Mouse (Mus musculus) MEL (cell line): Measurements from ENCODE around the gene Psmb10. TPM values are rescaled to one million over a fixed set of nuclear protein-coding genes. Genes with fewer than 3 reads are reported as not detected.
A peak's percentile ranks its signal among the peaks of the same experiment; 100 is the strongest.

Experiments used
- DNase-seq: peaks from one replicate; pipeline ENCODE4 v3.0.0; 2011; ENCODE audit warnings: low read depth, low spot score
- H3K27ac ChIP-seq: 2 replicates; pipeline ENCODE4 v1.5.1; 2012; ENCODE audit warnings: low read depth, mild to moderate bottlenecking, control low read depth, low read length, moderate library complexity; ENCODE audit not compliant: control insufficient read depth
- H3K27me3 ChIP-seq, 2 experiments: fragments of 150-350 bp in 1 of 2; sonication (generic) in 1 of 2; 2 replicates each; pipeline ENCODE4 v1.6.1; 2012; ENCODE audit warnings: low read length in 2 of 2, mild to moderate bottlenecking in 2 of 2, improper control_type of control experiment in 1 of 2, moderate library complexity in 1 of 2; ENCODE audit not compliant: insufficient read depth in 2 of 2, control insufficient read depth in 1 of 2
- H3K36me3 ChIP-seq, 2 experiments: 2 replicates each; pipeline ENCODE4 v1.6.1; 2012 to 2014; ENCODE audit warnings: low read length in 2 of 2, improper control_type of control experiment in 1 of 2, inconsistent platforms in 1 of 2, mild to moderate bottlenecking in 1 of 2; ENCODE audit not compliant: insufficient read depth in 2 of 2, control insufficient read depth in 1 of 2
- H3K4me1 ChIP-seq, 2 experiments: fragments of 150-350 bp in 1 of 2; sonication (generic) in 1 of 2; 2 replicates each; pipeline ENCODE4 v1.6.1; 2012; ENCODE audit warnings: low read length in 2 of 2, improper control_type of control experiment in 1 of 2, mild to moderate bottlenecking in 1 of 2; ENCODE audit not compliant: insufficient read depth in 2 of 2, control insufficient read depth in 1 of 2
- H3K4me3 ChIP-seq, 2 experiments: fragments of 150-350 bp in 1 of 2; sonication (generic) in 1 of 2; 2 replicates each; pipeline ENCODE4 v1.5.1; 2012; ENCODE audit warnings: low read depth in 2 of 2, low read length in 2 of 2, mild to moderate bottlenecking in 2 of 2, moderate library complexity in 2 of 2, control low read depth in 1 of 2, improper control_type of control experiment in 1 of 2; ENCODE audit not compliant: control insufficient read depth in 1 of 2, insufficient read depth in 1 of 2
- H3K79me2 ChIP-seq: 2 replicates; pipeline ENCODE4 v1.6.1; 2012; ENCODE audit warnings: mild to moderate bottlenecking, low read length, moderate library complexity; ENCODE audit not compliant: control insufficient read depth, poor library complexity, insufficient read depth
- H3K9ac ChIP-seq: 2 replicates; pipeline ENCODE4 v1.6.1; 2012; ENCODE audit warnings: low read depth, mild to moderate bottlenecking, control low read depth, low read length, moderate library complexity; ENCODE audit not compliant: control insufficient read depth, poor library complexity, severe bottlenecking
- H3K9me3 ChIP-seq: fragments of 150-350 bp; sonication (generic); replicated peaks from 2 replicates; pipeline ENCODE4 v1.6.1; 2012; ENCODE audit warnings: mild to moderate bottlenecking, low read length, improper control_type of control experiment, moderate library complexity; ENCODE audit not compliant: insufficient read depth
- BHLHE40 ChIP-seq: IDR thresholded peaks from 2 replicates; pipeline ENCODE4 v1.6.1; 2012; ENCODE audit warnings: low read depth, mild to moderate bottlenecking, inconsistent platforms, low read length, improper control_type of control experiment, borderline replicate concordance
- CHD1 ChIP-seq: IDR thresholded peaks from 2 replicates; pipeline ENCODE4 v1.6.1; 2012; ENCODE audit warnings: low read depth, mild to moderate bottlenecking, inconsistent platforms, low read length, improper control_type of control experiment
- CHD2 ChIP-seq: IDR thresholded peaks from 2 replicates; pipeline ENCODE4 v1.6.1; 2011; ENCODE audit warnings: low read length, improper control_type of control experiment
- CTCF ChIP-seq, 3 experiments: IDR thresholded peaks in 2 of 3; conservative IDR thresholded peaks in 1 of 3; 2 replicates each; pipeline ENCODE4 v1.5.1; 2011 to 2012; ENCODE audit warnings: low read length in 3 of 3, low read depth in 2 of 3, mild to moderate bottlenecking in 2 of 3, improper control_type of control experiment in 1 of 3, inconsistent platforms in 1 of 3, mixed read lengths in 1 of 3, moderate library complexity in 1 of 3; ENCODE audit not compliant: control insufficient read depth in 1 of 3, insufficient read depth in 1 of 3, poor library complexity in 1 of 3, severe bottlenecking in 1 of 3
- E2F4 ChIP-seq: IDR thresholded peaks from 2 replicates; pipeline ENCODE4 v1.6.1; 2011; ENCODE audit warnings: low read depth, low read length, improper control_type of control experiment, borderline replicate concordance
- ELF1 ChIP-seq: IDR thresholded peaks from 2 replicates; pipeline ENCODE4 v1.6.1; 2014; ENCODE audit warnings: low read depth, mild to moderate bottlenecking, inconsistent platforms, low read length, improper control_type of control experiment, moderate library complexity
- EP300 ChIP-seq, 2 experiments: IDR thresholded peaks; 2 replicates each; pipeline ENCODE4 v1.6.1; 2011; ENCODE audit warnings: improper control_type of control experiment in 2 of 2, low read length in 2 of 2, low read depth in 1 of 2, mild to moderate bottlenecking in 1 of 2
- ETS1 ChIP-seq: IDR thresholded peaks from 2 replicates; pipeline ENCODE4 v1.6.1; 2012; ENCODE audit warnings: low read depth, mild to moderate bottlenecking, inconsistent platforms, low read length, improper control_type of control experiment, moderate library complexity
- GABPA ChIP-seq: IDR thresholded peaks from 2 replicates; pipeline ENCODE4 v1.6.1; 2012; ENCODE audit warnings: low read depth, mild to moderate bottlenecking, inconsistent platforms, low read length, improper control_type of control experiment, moderate library complexity
- GATA1 ChIP-seq: IDR thresholded peaks from 2 replicates; pipeline ENCODE4 v1.6.1; 2011; ENCODE audit warnings: low read depth, low read length, improper control_type of control experiment
- HCFC1 ChIP-seq: IDR thresholded peaks from 2 replicates; pipeline ENCODE4 v1.6.1; 2012; ENCODE audit warnings: low read depth, mild to moderate bottlenecking, inconsistent platforms, low read length, improper control_type of control experiment, moderate library complexity
- JUND ChIP-seq: IDR thresholded peaks from 2 replicates; pipeline ENCODE4 v1.6.1; 2011; ENCODE audit warnings: low read depth, mild to moderate bottlenecking, improper control_type of control experiment, low read length
- KAT2A ChIP-seq: conservative IDR thresholded peaks from 2 replicates; pipeline ENCODE4 v1.6.1; 2012; ENCODE audit warnings: low read depth, low read length, improper control_type of control experiment, inconsistent platforms
- MAFK ChIP-seq: IDR thresholded peaks from 2 replicates; pipeline ENCODE4 v1.6.1; 2011; ENCODE audit warnings: low read depth, mild to moderate bottlenecking, low read length, improper control_type of control experiment, borderline replicate concordance
- MAX ChIP-seq: IDR thresholded peaks from 2 replicates; pipeline ENCODE4 v1.6.1; 2011; ENCODE audit warnings: low read length, improper control_type of control experiment
- MAZ ChIP-seq: IDR thresholded peaks from 2 replicates; pipeline ENCODE4 v1.6.1; 2012; ENCODE audit warnings: low read depth, mild to moderate bottlenecking, inconsistent platforms, low read length, improper control_type of control experiment
- MEF2A ChIP-seq: IDR thresholded peaks from 2 replicates; pipeline ENCODE4 v1.6.1; 2014; ENCODE audit warnings: low read depth, mild to moderate bottlenecking, inconsistent platforms, low read length, improper control_type of control experiment; ENCODE audit not compliant: poor library complexity, insufficient replicate concordance, severe bottlenecking; ENCODE audit errors: extremely low read depth
- MXI1 ChIP-seq: IDR thresholded peaks from 2 replicates; pipeline ENCODE4 v1.6.1; 2011; ENCODE audit warnings: mild to moderate bottlenecking, low read depth, low read length, improper control_type of control experiment
- MYB ChIP-seq: IDR thresholded peaks from 2 replicates; pipeline ENCODE4 v1.6.1; 2011; ENCODE audit warnings: mild to moderate bottlenecking, low read depth, low read length, improper control_type of control experiment
- MYC ChIP-seq: IDR thresholded peaks from 2 replicates; pipeline ENCODE4 v1.6.1; 2011; ENCODE audit warnings: low read depth, mild to moderate bottlenecking, low read length, improper control_type of control experiment, moderate library complexity
- NRF1 ChIP-seq: IDR thresholded peaks from 2 replicates; pipeline ENCODE4 v1.6.1; 2014; ENCODE audit warnings: low read depth, mild to moderate bottlenecking, inconsistent platforms, low read length, improper control_type of control experiment, moderate library complexity; ENCODE audit not compliant: poor library complexity, insufficient read depth, severe bottlenecking
- POLR2A ChIP-seq, 2 experiments: IDR thresholded peaks; 2 replicates each; pipeline ENCODE4 v1.6.1; 2011 to 2012; ENCODE audit warnings: low read length in 2 of 2, mild to moderate bottlenecking in 2 of 2, control low read depth in 1 of 2, improper control_type of control experiment in 1 of 2, low read depth in 1 of 2, moderate library complexity in 1 of 2; ENCODE audit not compliant: control insufficient read depth in 1 of 2, insufficient read depth in 1 of 2, poor library complexity in 1 of 2
- POLR2AphosphoS2 ChIP-seq: IDR thresholded peaks from 2 replicates; pipeline ENCODE4 v1.6.1; 2011; ENCODE audit warnings: low read length, improper control_type of control experiment
- POLR2AphosphoS5 ChIP-seq: IDR thresholded peaks from 2 replicates; pipeline ENCODE4 v1.6.1; 2012; ENCODE audit warnings: low read depth, borderline replicate concordance, mild to moderate bottlenecking, inconsistent platforms, low read length, moderate library complexity, mixed read lengths
- RAD21 ChIP-seq: IDR thresholded peaks from 2 replicates; pipeline ENCODE4 v1.6.1; 2011; ENCODE audit warnings: mild to moderate bottlenecking, low read depth, low read length, improper control_type of control experiment
- SIN3A ChIP-seq: IDR thresholded peaks from 2 replicates; pipeline ENCODE4 v1.6.1; 2012; ENCODE audit warnings: low read length, improper control_type of control experiment, inconsistent platforms
- SMC3 ChIP-seq: IDR thresholded peaks from 2 replicates; pipeline ENCODE4 v1.6.1; 2011; ENCODE audit warnings: low read depth, low read length, improper control_type of control experiment
- TAL1 ChIP-seq: IDR thresholded peaks from 2 replicates; pipeline ENCODE4 v1.6.1; 2012; ENCODE audit warnings: mild to moderate bottlenecking, inconsistent platforms, low read length, moderate library complexity, mixed read lengths
- TCF12 ChIP-seq: IDR thresholded peaks from 2 replicates; pipeline ENCODE4 v1.6.1; 2014; ENCODE audit warnings: low read depth, mild to moderate bottlenecking, inconsistent platforms, low read length, improper control_type of control experiment, moderate library complexity
- UBTF ChIP-seq: IDR thresholded peaks from 2 replicates; pipeline ENCODE4 v1.6.1; 2012; ENCODE audit warnings: low read depth, mild to moderate bottlenecking, inconsistent platforms, low read length, improper control_type of control experiment, moderate library complexity, borderline replicate concordance; ENCODE audit not compliant: insufficient read depth
- USF1 ChIP-seq: IDR thresholded peaks from 2 replicates; pipeline ENCODE4 v1.6.1; 2014; ENCODE audit warnings: low read depth, mild to moderate bottlenecking, inconsistent platforms, low read length, improper control_type of control experiment, moderate library complexity
- USF2 ChIP-seq, 2 experiments: IDR thresholded peaks; 2 replicates each; pipeline ENCODE4 v1.6.1; 2011 to 2012; ENCODE audit warnings: improper control_type of control experiment in 2 of 2, low read length in 2 of 2, borderline replicate concordance in 1 of 2, inconsistent platforms in 1 of 2, low read depth in 1 of 2, mild to moderate bottlenecking in 1 of 2; ENCODE audit not compliant: insufficient read depth in 1 of 2
- ZC3H11A ChIP-seq: IDR thresholded peaks from 2 replicates; pipeline ENCODE4 v1.6.1; 2012; ENCODE audit warnings: low read depth, mild to moderate bottlenecking, inconsistent platforms, low read length, improper control_type of control experiment
- ZKSCAN1 ChIP-seq: IDR thresholded peaks from 2 replicates; pipeline ENCODE4 v1.6.1; 2012; ENCODE audit warnings: low read depth, mild to moderate bottlenecking, inconsistent platforms, low read length, improper control_type of control experiment, moderate library complexity
- ZMIZ1 ChIP-seq: IDR thresholded peaks from 2 replicates; pipeline ENCODE4 v1.6.1; 2012; ENCODE audit warnings: low read depth, mild to moderate bottlenecking, inconsistent platforms, low read length, improper control_type of control experiment, moderate library complexity
- polyA plus RNA-seq, 2 experiments: library from polyadenylated mRNA; stranded (reverse) in 1 of 2; unstranded in 1 of 2; fragments of >175 nt in 1 of 2; fragments of >200 nt in 1 of 2; gene quantifications; 2 replicates each; pipeline versions ENCODE4 v1.2.1 to v1.2.4; 2012; ENCODE audit warnings: low replicate concordance in 2 of 2, low read depth in 1 of 2; ENCODE audit not compliant: insufficient read length in 2 of 2, insufficient read depth in 1 of 2, missing spikeins in 1 of 2
- total RNA-seq: library from RNA; depleted of rRNA; stranded (reverse); fragments of 300-350 nt; gene quantifications from 2 replicates; pipeline ENCODE4 v1.2.3, GENCODE M21; 2012

Psmb10 gene
- total and polyA plus RNA-seq, 3 experiments: 193 to 275 TPM; not detected in 1

DNA sequence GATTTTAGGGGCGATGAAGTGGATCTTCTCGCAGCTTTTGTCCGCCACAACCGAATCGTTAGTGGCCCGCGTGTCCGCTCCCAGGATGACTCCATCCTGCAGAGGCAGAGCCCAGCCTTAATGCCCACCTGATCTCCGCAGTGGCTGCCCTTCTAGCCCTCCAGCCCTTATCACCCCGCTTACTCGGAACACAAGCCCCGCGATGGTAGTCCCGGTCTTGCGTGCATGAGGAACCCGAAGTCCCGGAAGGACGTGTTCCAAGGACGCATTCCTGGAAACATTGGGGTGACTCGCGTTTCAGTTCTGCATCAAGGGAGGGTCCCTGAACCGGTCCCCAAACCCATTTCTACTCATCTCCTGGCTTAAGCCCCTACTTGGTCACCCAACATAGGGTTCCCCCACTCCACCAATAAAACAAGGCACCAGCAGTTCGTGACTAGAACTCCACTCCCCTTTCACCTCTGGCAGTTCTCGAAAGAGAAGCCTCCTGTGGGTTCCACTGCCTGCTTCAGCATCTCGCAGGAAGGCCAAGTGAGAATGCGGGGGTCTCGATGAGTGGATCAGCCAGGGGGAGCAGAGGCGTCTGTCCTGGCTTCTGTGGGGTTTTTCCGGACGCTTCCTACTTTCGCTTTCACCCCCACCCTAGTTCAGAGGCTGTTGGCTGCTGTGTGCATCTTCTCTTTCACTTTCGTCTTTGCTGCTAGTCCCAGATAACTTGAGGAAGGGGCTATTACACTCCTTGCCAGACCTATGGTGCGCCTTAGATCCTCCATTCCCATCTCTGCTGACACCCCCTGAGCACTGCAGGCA, 543 bp downstream of the Psmb10 start:
- H3K9ac ChIP-seq: peak overlapping the region; percentile 91
- H3K36me3 ChIP-seq: peaks cover 0 to 13% of the 10 kb centered on the region in 2 experiments; a peak in 2 of 4 replicates
- peak overlapping the region; percentile 85 for H3K27ac ChIP-seq
- H3K27me3 ChIP-seq: no peaks in the 10 kb centered on the region
- peaks cover 10% of the 10 kb centered on the region for H3K79me2 ChIP-seq
- DNase-seq: peak; percentile 79
- H3K4me3 ChIP-seq: peak overlapping the region; percentile 67 to 85
- no peaks in the 10 kb centered on the region for H3K9me3 ChIP-seq
- peaks cover 4 to 14% of the 10 kb centered on the region in 2 experiments; a peak in 3 of 4 replicates for H3K4me1 ChIP-seq
- TF ChIP-seq GATA1 (no peak), ZC3H11A (no peak), EP300 (IDR thresholded peaks at IDR 0.05; ENCODE audit: low read depth in 1 of 2, low read length in 2 of 2) (no peak), CHD1 (no peak; the same call in 1 of the 2 replicates), MXI1 (no peak), ELF1 (0 out of 2 replicates have a peak, but pooled peaks have one; percentile 21), ZMIZ1 (no peak; the same call in 1 of the 2 replicates), BHLHE40 (no peak), MAZ (no peak), GABPA (no peak), CHD2 (no peak), SIN3A (no peak; the same call in 1 of the 2 replicates), ZKSCAN1 (no peak), SMC3 (0 out of 2 replicates have a peak, but pooled peaks have one; percentile 1), POLR2AphosphoS5 (no peak), UBTF (peak; percentile 70; the same call in 1 of the 2 replicates), TCF12 (no peak), MEF2A (no peak), MAFK (no peak), POLR2AphosphoS2 (no peak), USF2 (IDR thresholded peaks at IDR 0.05; ENCODE audit: borderline replicate concordance in 1 of 2, insufficient read depth in 1 of 2, low read depth in 1 of 2, low read length in 2 of 2) (no peak), RAD21 (no peak; the same call in 1 of the 2 replicates), NRF1 (no peak), MYC (no peak), E2F4 (no peak), CTCF (IDR thresholded peaks at IDR 0.05 in 2 of 3, conservative IDR thresholded peaks at IDR 0.05 in 1 of 3; ENCODE audit: control insufficient read depth in 1 of 3, insufficient read depth in 1 of 3, low read depth in 2 of 3, low read length in 3 of 3, poor library complexity in 1 of 3, severe bottlenecking in 1 of 3) (no peak), KAT2A (no peak), HCFC1 (peak; percentile 28), TAL1 (no peak), POLR2A (IDR thresholded peaks at IDR 0.05; ENCODE audit: control insufficient read depth in 1 of 2, insufficient read depth in 1 of 2, low read depth in 1 of 2, low read length in 2 of 2, poor library complexity in 1 of 2) (peak; percentile 6 to 21; a peak in 1 of 4 replicates), MAX (no peak), MYB (no peak), ETS1 (0 out of 2 replicates have a peak, but pooled peaks have one; percentile 1), JUND (no peak), USF1 (no peak)
